Mouse (Mus musculus) ES-Bruce4 (cell line): ENCODE measurements at regions not wholly inside any gene's neighbourhood (a gene's known extent, or its start where the extent isn't known, plus 50 kb on each side); places are given as distances from the start of the nearest gene placed in this dataset.

ENCODE experiments used
- H3K27ac ChIP-seq: 2 replicates; pipeline ENCODE4 v1.5.1; 2012; ENCODE audit warnings: low read length, inconsistent platforms; ENCODE audit not compliant: insufficient read depth
- H3K27me3 ChIP-seq: 2 replicates; pipeline ENCODE4 v1.6.1; 2012; ENCODE audit warnings: mild to moderate bottlenecking, low read length, inconsistent platforms; ENCODE audit not compliant: control insufficient read depth, poor library complexity, insufficient read depth, severe bottlenecking
- H3K36me3 ChIP-seq: 2 replicates; pipeline ENCODE4 v1.6.1; 2012; ENCODE audit warnings: inconsistent platforms, mild to moderate bottlenecking, low read length, moderate library complexity; ENCODE audit not compliant: control insufficient read depth, poor library complexity, insufficient read depth, severe bottlenecking
- H3K4me1 ChIP-seq: one replicate; pipeline ENCODE4 v1.8.1; 2011; ENCODE audit warnings: low read length; ENCODE audit not compliant: control insufficient read depth, insufficient read depth
- H3K4me3 ChIP-seq: 2 replicates; pipeline ENCODE4 v1.5.1; 2011; ENCODE audit warnings: low read depth, mild to moderate bottlenecking, low read length
- H3K9ac ChIP-seq: 2 replicates; pipeline ENCODE4 v1.6.1; 2012; ENCODE audit warnings: low read depth, mild to moderate bottlenecking, inconsistent platforms; ENCODE audit not compliant: poor library complexity, severe bottlenecking
- H3K9me3 ChIP-seq: replicated peaks from 2 replicates; pipeline ENCODE4 v1.6.1; 2012; ENCODE audit warnings: mild to moderate bottlenecking, low read length, inconsistent platforms; ENCODE audit not compliant: control insufficient read depth, poor library complexity, insufficient read depth, severe bottlenecking
- CTCF ChIP-seq: IDR thresholded peaks from one replicate; pipeline ENCODE4 v1.8.1; 2011; ENCODE audit warnings: low read depth, low read length
- EP300 ChIP-seq: IDR thresholded peaks from 2 replicates; pipeline ENCODE4 v1.6.1; 2011; ENCODE audit warnings: low read depth, low read length; ENCODE audit not compliant: insufficient read depth
- POLR2A ChIP-seq: IDR thresholded peaks from one replicate; pipeline ENCODE4 v1.8.1; 2011; ENCODE audit warnings: low read length; ENCODE audit not compliant: insufficient read depth

DNA sequence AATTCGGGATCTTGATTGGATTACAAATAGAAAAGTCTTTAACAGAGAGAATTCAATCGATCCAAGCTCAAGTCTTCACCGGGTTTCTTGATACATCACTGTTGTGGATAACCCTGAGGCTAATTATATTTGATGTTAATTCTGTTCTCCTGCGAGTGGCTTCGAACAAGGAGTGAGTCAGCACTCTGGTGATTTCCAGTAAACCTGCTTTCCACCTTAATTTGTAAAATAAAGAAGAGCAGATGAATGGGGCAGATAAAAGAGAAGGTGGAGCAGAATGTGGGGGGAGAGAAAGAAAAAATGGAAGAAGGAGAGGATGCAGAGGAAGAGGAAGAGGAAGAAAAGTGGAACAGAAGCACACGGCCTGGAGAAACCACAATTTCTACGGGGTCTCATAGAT, 137.5 kb upstream of the Tll1 start:
- H3K36me3 ChIP-seq, result 0 out of 2 replicates have a peak, but pooled peaks cover 2% of the 10 kb centered on the region
- TF ChIP-seq EP300, result no peak
- TF ChIP-seq CTCF, result no peak
- no peak for TF ChIP-seq POLR2A
- H3K9me3 ChIP-seq, result peaks cover 3% of the 10 kb centered on the region; the same call in 1 of the 2 replicates
- H3K27me3 ChIP-seq, result no peaks in the 10 kb centered on the region
- no peak overlapping the region for H3K4me3 ChIP-seq
- no peak overlapping the region for H3K9ac ChIP-seq
- H3K4me1 ChIP-seq, result peaks cover 3% of the 10 kb centered on the region
- peak overlapping the region; percentile 36 for H3K27ac ChIP-seq

- Histone ChIP-seq H3K4me3 (no peak overlapping the region), H3K36me3 (0 out of 2 replicates have a peak, but pooled peaks cover 2% of the 10 kb centered on the region), H3K4me1 (peaks cover 1% of the 10 kb centered on the region), H3K27me3 (no peaks in the 10 kb centered on the region), H3K9me3 (peaks cover 3% of the 10 kb centered on the region; the same call in 1 of the 2 replicates), H3K27ac (peak overlapping the region; percentile 41), H3K9ac (no peak overlapping the region)
- TF ChIP-seq EP300 (peak; percentile 90), CTCF (no peak), POLR2A (no peak)
Measured at GRCm38 (mm10) chr8:64342397-64342796, 136.3 kb upstream of the Tll1 start.

- H3K4me3 ChIP-seq, result no peak overlapping the region
- no peaks in the 10 kb centered on the region for H3K36me3 ChIP-seq
- no peaks in the 10 kb centered on the region for H3K4me1 ChIP-seq
- TF ChIP-seq POLR2A, result no peak
- no peak for TF ChIP-seq EP300
- no peak for TF ChIP-seq CTCF
- no peaks in the 10 kb centered on the region; the same call in 1 of the 2 replicates for H3K9me3 ChIP-seq
- no peak overlapping the region for H3K27ac ChIP-seq
- no peaks in the 10 kb centered on the region for H3K27me3 ChIP-seq
- no peak overlapping the region for H3K9ac ChIP-seq
Measured at GRCm38 (mm10) chr8:64337356-64337755, 131.3 kb upstream of the Tll1 start.

GRCm38 (mm10) chr8:64336546-64336945, 130.5 kb upstream of the Tll1 start:
- no peaks in the 10 kb centered on the region; the same call in 1 of the 2 replicates for H3K9me3 ChIP-seq
- H3K9ac ChIP-seq, result no peak overlapping the region
- no peaks in the 10 kb centered on the region for H3K27me3 ChIP-seq
- no peak overlapping the region for H3K27ac ChIP-seq
- no peak overlapping the region for H3K4me3 ChIP-seq
- H3K36me3 ChIP-seq, result no peaks in the 10 kb centered on the region
- TF ChIP-seq EP300, result no peak
- TF ChIP-seq POLR2A, result no peak
- TF ChIP-seq CTCF, result no peak
- no peaks in the 10 kb centered on the region for H3K4me1 ChIP-seq

- no peaks in the 10 kb centered on the region for H3K9me3 ChIP-seq
- no peaks in the 10 kb centered on the region for H3K36me3 ChIP-seq
- no peak for TF ChIP-seq POLR2A
- TF ChIP-seq EP300, result no peak
- no peak for TF ChIP-seq CTCF
- no peaks in the 10 kb centered on the region for H3K27me3 ChIP-seq
- no peak overlapping the region for H3K27ac ChIP-seq
- H3K9ac ChIP-seq, result no peak overlapping the region
- H3K4me1 ChIP-seq, result no peaks in the 10 kb centered on the region
- H3K4me3 ChIP-seq, result no peak overlapping the region
Measured at GRCm38 (mm10) chr8:64335495-64335894, 129.4 kb upstream of the Tll1 start.

DNA sequence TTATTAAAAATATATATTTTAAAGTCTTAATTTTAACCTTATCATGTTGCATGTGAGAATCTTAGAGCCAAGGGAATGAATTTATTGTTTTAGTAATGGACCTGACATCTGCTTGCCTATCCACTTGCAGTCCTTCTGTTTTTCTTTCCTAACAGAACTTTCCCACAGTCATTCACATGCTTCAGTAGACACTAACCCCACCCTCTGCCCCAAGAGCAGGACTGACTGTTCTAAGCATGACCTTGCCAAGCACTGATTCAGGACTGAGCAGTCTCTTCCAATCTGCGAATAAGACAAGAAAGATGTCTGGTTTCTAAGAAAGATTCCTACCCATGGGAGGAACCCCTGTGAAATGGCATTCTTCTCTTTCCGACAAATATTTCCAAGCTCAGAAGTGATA, 117.9 kb upstream of the Tll1 start:
- Histone ChIP-seq H3K4me3 (no peak overlapping the region), H3K4me1 (no peaks in the 10 kb centered on the region), H3K9ac (no peak overlapping the region), H3K36me3 (no peaks in the 10 kb centered on the region), H3K27ac (no peak overlapping the region), H3K27me3 (no peaks in the 10 kb centered on the region), H3K9me3 (no peaks in the 10 kb centered on the region)
- TF ChIP-seq EP300 (no peak), POLR2A (no peak), CTCF (no peak)

GRCm38 (mm10) chr8:64320343-64320742, 114.3 kb upstream of the Tll1 start:
- H3K27me3 ChIP-seq, result no peaks in the 10 kb centered on the region
- H3K36me3 ChIP-seq, result no peaks in the 10 kb centered on the region
- no peak overlapping the region for H3K27ac ChIP-seq
- TF ChIP-seq EP300 (no peak), POLR2A (no peak), CTCF (no peak)
- no peak overlapping the region for H3K4me3 ChIP-seq
- no peak overlapping the region for H3K9ac ChIP-seq
- H3K4me1 ChIP-seq, result no peaks in the 10 kb centered on the region
- H3K9me3 ChIP-seq, result no peaks in the 10 kb centered on the region
